Mouse (Mus musculus): Measurements from ENCODE around the gene Tmem135. TPM values are rescaled to one million over a fixed set of nuclear protein-coding genes. Genes with fewer than 3 reads are reported as not detected.
A peak's percentile ranks its signal among the peaks of the same experiment; 100 is the strongest.

Gene Tmem135
- polyA plus RNA-seq, 1 experiment from 2014 or later = 28.8 TPM

DNA sequence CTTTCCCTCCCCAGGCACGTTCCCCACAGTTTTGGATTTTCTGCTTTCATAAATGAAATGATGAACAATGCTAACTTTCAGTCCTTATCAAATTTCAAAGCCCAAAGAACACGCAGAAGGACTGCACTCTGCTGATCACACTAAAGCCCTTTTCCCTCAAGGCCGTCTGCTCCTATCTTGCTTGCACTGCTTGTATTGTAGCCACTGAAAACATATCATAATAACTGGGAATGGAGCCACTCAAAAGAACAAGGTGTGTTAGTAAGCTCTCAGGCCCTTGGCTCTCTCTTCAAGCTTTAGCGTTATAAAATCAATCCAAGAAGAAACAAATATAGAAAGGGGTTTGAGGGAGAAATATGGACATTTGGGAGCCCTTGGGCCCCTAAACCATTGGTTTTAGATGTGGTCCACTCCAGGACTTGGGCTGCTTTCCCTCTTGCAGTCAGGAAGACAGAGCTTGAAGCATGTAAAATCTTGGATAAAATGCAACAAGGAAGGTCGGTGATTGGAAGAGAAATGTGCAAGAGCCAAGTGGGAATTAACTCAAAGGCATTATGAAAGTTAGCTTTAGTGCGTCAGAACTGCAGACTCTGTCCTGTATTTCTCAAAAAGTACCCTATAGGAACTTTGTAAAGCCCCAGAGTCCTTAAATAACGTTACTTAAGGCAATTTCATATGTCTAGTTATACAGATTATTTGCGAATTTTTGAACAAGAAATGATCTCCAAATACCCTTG, 48.3 kb downstream of the Tmem135 start:
- Histone ChIP-seq H3K4me1 (ENCODE audit: control insufficient read depth, insufficient read depth, low read length) (no peaks in the 10 kb centered on the region), H3K9me3 (replicated peaks; ENCODE audit: control insufficient read depth, low read length, poor library complexity, severe bottlenecking) (no peaks in the 10 kb centered on the region), H3K4me3 (ENCODE audit: low read depth, low read length) (no peak overlapping the region), H3K27me3 (ENCODE audit: control insufficient read depth, insufficient read depth, low read depth, low read length) (no peaks in the 10 kb centered on the region), H3K9ac (ENCODE audit: low read depth, low read length) (no peak overlapping the region), H3K27ac (ENCODE audit: low read length) (no peak overlapping the region), H3K36me3 (ENCODE audit: control insufficient read depth, insufficient read depth, low read length) (no peaks in the 10 kb centered on the region), H3K4me2 (ENCODE audit: low read length) (no peak overlapping the region)
- no peak for ATAC-seq
- WGBS = 76% methylated on average over 8 of the region's 8 CpGs

- H3K9me3 ChIP-seq (replicated peaks; ENCODE audit: control insufficient read depth, low read length, poor library complexity, severe bottlenecking) = no peaks in the 10 kb centered on the region
Observed at GRCm38 (mm10) chr7:89342021-89342420, 62.0 kb downstream of the Tmem135 start.

DNA sequence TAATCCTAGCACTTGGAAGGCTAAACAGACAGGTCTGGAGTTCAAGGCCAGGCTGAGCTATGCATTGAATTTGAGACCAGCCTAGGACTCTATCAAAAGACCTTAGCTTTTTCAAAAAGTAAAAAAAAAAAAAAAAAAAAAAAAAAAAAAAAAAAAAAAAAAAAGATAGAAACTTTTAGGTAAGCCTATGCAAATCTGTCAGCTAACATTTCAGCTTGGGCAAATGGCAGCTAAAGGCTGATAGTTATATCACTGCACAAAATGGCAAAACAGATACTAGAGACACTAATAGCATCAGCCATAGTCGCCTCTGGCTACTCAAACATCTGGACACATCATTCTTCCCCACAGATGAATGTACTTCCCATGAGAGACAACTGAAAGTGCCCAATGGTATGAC, 64.2 kb downstream of the Tmem135 start:
- no peak for ATAC-seq
- WGBS = 79% methylated on average over 1 of the region's 1 CpGs
- Histone ChIP-seq H3K4me2 (ENCODE audit: low read length) (no peak overlapping the region), H3K9me3 (replicated peaks; ENCODE audit: control insufficient read depth, low read length, poor library complexity, severe bottlenecking) (no peaks in the 10 kb centered on the region), H3K27me3 (ENCODE audit: control insufficient read depth, insufficient read depth, low read depth, low read length) (no peaks in the 10 kb centered on the region), H3K9ac (ENCODE audit: low read depth, low read length) (no peak overlapping the region), H3K4me3 (ENCODE audit: low read depth, low read length) (no peak overlapping the region), H3K4me1 (ENCODE audit: control insufficient read depth, insufficient read depth, low read length) (peaks cover 28% of the 10 kb centered on the region), H3K27ac (ENCODE audit: low read length) (peak overlapping the region; percentile 86; the same call in 1 of the 2 replicates), H3K36me3 (ENCODE audit: control insufficient read depth, insufficient read depth, low read length) (no peaks in the 10 kb centered on the region)

More at GRCm38 (mm10) chr7:89342021-89342420, 62.0 kb downstream of the Tmem135 start:
- Histone ChIP-seq H3K4me1 (ENCODE audit: control insufficient read depth, insufficient read depth, low read length) (peaks cover 12% of the 10 kb centered on the region), H3K27me3 (ENCODE audit: control insufficient read depth, insufficient read depth, low read depth, low read length) (no peaks in the 10 kb centered on the region), H3K9ac (ENCODE audit: low read depth, low read length) (no peak overlapping the region), H3K4me2 (ENCODE audit: low read length) (no peak overlapping the region), H3K36me3 (ENCODE audit: control insufficient read depth, insufficient read depth, low read length) (no peaks in the 10 kb centered on the region), H3K4me3 (ENCODE audit: low read depth, low read length) (no peak overlapping the region), H3K27ac (ENCODE audit: low read length) (no peak overlapping the region)
- ATAC-seq = no peak

- Histone ChIP-seq H3K4me2 (ENCODE audit: low read length) (peak overlapping the region; percentile 82), H3K9ac (ENCODE audit: low read depth, low read length) (peak overlapping the region; percentile 99), H3K36me3 (ENCODE audit: control insufficient read depth, insufficient read depth, low read length) (no peaks in the 10 kb centered on the region), H3K4me1 (ENCODE audit: control insufficient read depth, insufficient read depth, low read length) (peaks cover 28% of the 10 kb centered on the region), H3K27me3 (ENCODE audit: control insufficient read depth, insufficient read depth, low read depth, low read length) (no peaks in the 10 kb centered on the region), H3K4me3 (ENCODE audit: low read depth, low read length) (peak overlapping the region; percentile 98), H3K9me3 (replicated peaks; ENCODE audit: control insufficient read depth, low read length, poor library complexity, severe bottlenecking) (no peaks in the 10 kb centered on the region), H3K27ac (ENCODE audit: low read length) (peak overlapping the region; percentile 86)
- peak; percentile 85 for ATAC-seq
Observed at GRCm38 (mm10) chr7:89339142-89339435, 64.9 kb downstream of the Tmem135 start.

GRCm38 (mm10) chr7:89338350-89339141, 65.5 kb downstream of the Tmem135 start:
- Histone ChIP-seq H3K36me3 (ENCODE audit: control insufficient read depth, insufficient read depth, low read length) (no peaks in the 10 kb centered on the region), H3K4me2 (ENCODE audit: low read length) (peak overlapping the region; percentile 82), H3K4me3 (ENCODE audit: low read depth, low read length) (peak overlapping the region; percentile 98), H3K27ac (ENCODE audit: low read length) (peak overlapping the region; percentile 86), H3K9me3 (replicated peaks; ENCODE audit: control insufficient read depth, low read length, poor library complexity, severe bottlenecking) (no peaks in the 10 kb centered on the region), H3K4me1 (ENCODE audit: control insufficient read depth, insufficient read depth, low read length) (peaks cover 28% of the 10 kb centered on the region), H3K9ac (ENCODE audit: low read depth, low read length) (peak overlapping the region; percentile 99), H3K27me3 (ENCODE audit: control insufficient read depth, insufficient read depth, low read depth, low read length) (no peaks in the 10 kb centered on the region)
- 2% methylated on average over 57 of the region's 57 CpGs for WGBS
- peak; percentile 96 for ATAC-seq

- peak overlapping the region; percentile 98 for H3K4me3 ChIP-seq (ENCODE audit: low read depth, low read length)
Observed at GRCm38 (mm10) chr7:89337711-89338349, 66.2 kb downstream of the Tmem135 start.

GRCm38 (mm10) chr7:89336434-89336833, 67.6 kb downstream of the Tmem135 start:
- Histone ChIP-seq H3K9me3 (replicated peaks; ENCODE audit: control insufficient read depth, low read length, poor library complexity, severe bottlenecking) (no peaks in the 10 kb centered on the region), H3K4me3 (ENCODE audit: low read depth, low read length) (no peak overlapping the region), H3K9ac (ENCODE audit: low read depth, low read length) (no peak overlapping the region), H3K4me1 (ENCODE audit: control insufficient read depth, insufficient read depth, low read length) (peaks cover 28% of the 10 kb centered on the region), H3K36me3 (ENCODE audit: control insufficient read depth, insufficient read depth, low read length) (no peaks in the 10 kb centered on the region), H3K27ac (ENCODE audit: low read length) (no peak overlapping the region), H3K27me3 (ENCODE audit: control insufficient read depth, insufficient read depth, low read depth, low read length) (no peaks in the 10 kb centered on the region), H3K4me2 (ENCODE audit: low read length) (peak overlapping the region; percentile 82; the same call in 1 of the 2 replicates)
- 95% methylated on average over 1 of the region's 1 CpGs for WGBS
- ATAC-seq = no peak

More at GRCm38 (mm10) chr7:89337711-89338349, 66.2 kb downstream of the Tmem135 start:
- H3K4me2 ChIP-seq (ENCODE audit: low read length) = peak overlapping the region; percentile 82
- peaks cover 28% of the 10 kb centered on the region for H3K4me1 ChIP-seq (ENCODE audit: control insufficient read depth, insufficient read depth, low read length)
- H3K9ac ChIP-seq (ENCODE audit: low read depth, low read length) = peak overlapping the region; percentile 99
- H3K27ac ChIP-seq (ENCODE audit: low read length) = peak overlapping the region; percentile 86
- H3K27me3 ChIP-seq (ENCODE audit: control insufficient read depth, insufficient read depth, low read depth, low read length) = no peaks in the 10 kb centered on the region
- peak; percentile 33 for ATAC-seq
- WGBS = 36% methylated on average over 10 of the region's 10 CpGs
- H3K36me3 ChIP-seq (ENCODE audit: control insufficient read depth, insufficient read depth, low read length) = no peaks in the 10 kb centered on the region
- no peaks in the 10 kb centered on the region for H3K9me3 ChIP-seq (replicated peaks; ENCODE audit: control insufficient read depth, low read length, poor library complexity, severe bottlenecking)

DNA sequence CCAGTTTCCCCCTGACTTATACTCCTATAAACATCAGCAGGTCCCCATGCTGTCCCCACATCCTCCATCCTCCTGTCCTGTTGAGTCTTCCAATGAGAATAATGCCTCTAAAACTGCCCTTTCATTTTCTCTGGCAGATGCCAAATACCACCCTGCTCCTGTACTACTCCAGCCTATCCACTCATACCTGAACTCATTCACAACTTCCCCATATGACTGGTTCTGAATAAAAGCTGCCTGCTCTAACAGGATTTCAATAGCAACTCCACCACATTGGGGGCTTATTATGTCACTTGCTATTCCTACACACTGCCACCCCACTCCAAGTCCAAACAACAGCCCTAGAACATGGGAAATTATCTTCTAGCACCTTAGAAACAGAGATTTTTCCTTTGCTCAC, 68.7 kb downstream of the Tmem135 start:
- no peak overlapping the region for H3K9ac ChIP-seq (ENCODE audit: low read depth, low read length)
- no peak for ATAC-seq

GRCm38 (mm10) chr7:89329896-89330295, 74.1 kb downstream of the Tmem135 start:
- no peaks in the 10 kb centered on the region for H3K9me3 ChIP-seq (replicated peaks; ENCODE audit: control insufficient read depth, low read length, poor library complexity, severe bottlenecking)
- no peak overlapping the region for H3K27ac ChIP-seq (ENCODE audit: low read length)
- H3K4me3 ChIP-seq (ENCODE audit: low read depth, low read length) = no peak overlapping the region
- WGBS = 96% methylated on average over 1 of the region's 1 CpGs
- no peaks in the 10 kb centered on the region for H3K36me3 ChIP-seq (ENCODE audit: control insufficient read depth, insufficient read depth, low read length)
- no peak overlapping the region for H3K9ac ChIP-seq (ENCODE audit: low read depth, low read length)
- no peak overlapping the region for H3K4me2 ChIP-seq (ENCODE audit: low read length)
- ATAC-seq = no peak
- no peaks in the 10 kb centered on the region for H3K27me3 ChIP-seq (ENCODE audit: control insufficient read depth, insufficient read depth, low read depth, low read length)
- no peaks in the 10 kb centered on the region for H3K4me1 ChIP-seq (ENCODE audit: control insufficient read depth, insufficient read depth, low read length)

More for the DNA sequence above, 68.7 kb downstream of the Tmem135 start:
- no peak overlapping the region for H3K4me2 ChIP-seq (ENCODE audit: low read length)
- H3K4me3 ChIP-seq (ENCODE audit: low read depth, low read length) = no peak overlapping the region
- no peaks in the 10 kb centered on the region for H3K9me3 ChIP-seq (replicated peaks; ENCODE audit: control insufficient read depth, low read length, poor library complexity, severe bottlenecking)
- peaks cover 28% of the 10 kb centered on the region for H3K4me1 ChIP-seq (ENCODE audit: control insufficient read depth, insufficient read depth, low read length)
- no peaks in the 10 kb centered on the region for H3K27me3 ChIP-seq (ENCODE audit: control insufficient read depth, insufficient read depth, low read depth, low read length)
- H3K36me3 ChIP-seq (ENCODE audit: control insufficient read depth, insufficient read depth, low read length) = no peaks in the 10 kb centered on the region
- H3K27ac ChIP-seq (ENCODE audit: low read length) = no peak overlapping the region
